ENCODE assay signal across 8 mouse cellular contexts in genomic region chr4:123071266-123071966, GRCm38 (mm10). TPM values are rescaled to one million over a fixed set of nuclear protein-coding genes. Genes with fewer than 3 reads are reported as not detected.
A peak's percentile ranks its signal among the peaks of the same experiment; 100 is the strongest.
DNase-seq lines count a peak whose midpoint lies in the region; ATAC-seq and TF ChIP-seq lines count a peak whose summit lies in the region.

No protein-coding gene starts in this region.

- no peaks in the 10 kb centered on the region for H3K27me3 ChIP-seq in kidney, adult 2 months (replicated peaks; ENCODE audit: control insufficient read depth, insufficient read depth, low read length)

- no peaks in the 10 kb centered on the region for H3K4me1 ChIP-seq in kidney, adult 2 months (ENCODE audit: control insufficient read depth, insufficient read depth, low read length)

- no peaks in the 10 kb centered on the region for H3K36me3 ChIP-seq in kidney, adult 2 months (ENCODE audit: control insufficient read depth, insufficient read depth, low read length)

- ATAC-seq in erythroblast, adult 5-6 weeks (replicated peaks; ENCODE audit: low FRiP score, poor library complexity, severe bottlenecking) = peak; percentile 89

- no peak for TF ChIP-seq POLR2A in kidney, adult 2 months (IDR thresholded peaks at IDR 0.05; ENCODE audit: low read depth, low read length)

- 16% methylated on average over 13 of the region's 13 CpGs for WGBS in kidney, adult 2 months

- peak; percentile 50 for TF ChIP-seq CTCF in gastrocnemius, adult 2 months (IDR thresholded peaks at IDR 0.05)
- peak; percentile 42 for TF ChIP-seq CTCF in kidney, adult 2 months (conservative IDR thresholded peaks at IDR 0.05; ENCODE audit: insufficient read depth, insufficient read length, low read depth, low read length)

- intact Hi-C loops in gastrocnemius, adult 2 months (cut with DNase I) = no loop called here

- H3K27ac ChIP-seq in gastrocnemius, adult 2 months = no peak overlapping the region
- H3K27ac ChIP-seq in kidney, adult 2 months (ENCODE audit: insufficient read depth, low read depth, low read length) = no peak overlapping the region

- DNase-seq in gastrocnemius, adult 2 months = peak; percentile 44
- no peak for DNase-seq in gastrocnemius, adult 18-20 months (ENCODE audit: low spot score)
- DNase-seq in MEL-GATA-1-ER (ENCODE audit: extremely low read depth, low read depth) = peak; percentile 86
- peak; percentile 37 for DNase-seq in kidney, adult 2 months
- DNase-seq in lung, postnatal 10 days = peak; percentile 69
- DNase-seq in retina, postnatal 7 days (ENCODE audit: low read depth, low spot score) = peak; percentile 11
- DNase-seq in yolk sac, embryonic 10.5 days (ENCODE audit: low spot score) = peak; percentile 38

- peak overlapping the region; percentile 34 for H3K4me3 ChIP-seq in gastrocnemius, adult 2 months
- H3K4me3 ChIP-seq in kidney, adult 2 months (ENCODE audit: insufficient read depth, low read depth, low read length) = peak overlapping the region; percentile 11; the same call in 1 of the 2 replicates

RNA-seq across cellular contexts. Expression of gene Bmp8b, which starts 33.5 kb away (rescaled TPM):
- not detected for total RNA-seq in gastrocnemius, adult 2 months (2021)
- total RNA-seq in gastrocnemius, adult 18-20 months (2021) = not detected
- 0.19 TPM in 1 of 2 replicates, not detected in the other for total RNA-seq in erythroblast, adult 5-6 weeks (2015; ENCODE audit: low replicate concordance)
- 0.28 TPM in 1 of 2 replicates, not detected in the other for total RNA-seq in erythroblast, adult 5-6 weeks (2017; ENCODE audit: low replicate concordance)
- 0.03 and 0.14 TPM in 2 replicates for polyA plus RNA-seq in kidney, adult 2 months (2012; rRNA removed)

RNA-seq across cellular contexts. Expression of gene Oxct2b, which starts 44.6 kb away (rescaled TPM):
- total RNA-seq in gastrocnemius, adult 2 months (2021) = not detected
- total RNA-seq in gastrocnemius, adult 18-20 months (2021) = not detected
- not detected in 2 replicates for total RNA-seq in erythroblast, adult 5-6 weeks (2015; ENCODE audit: low replicate concordance)
- total RNA-seq in erythroblast, adult 5-6 weeks (2017; ENCODE audit: low replicate concordance) = not detected in 2 replicates
- 0.11 TPM in 1 of 2 replicates, not detected in the other for polyA plus RNA-seq in kidney, adult 2 months (2012; rRNA removed)

RNA-seq across cellular contexts. Expression of gene Trit1, which starts 55.0 kb away (rescaled TPM):
- total RNA-seq in gastrocnemius, adult 2 months (2021) = 1 to 10 TPM; 6.0 to 7.2 TPM
- 1 to 10 TPM; 6.5 to 6.8 TPM for total RNA-seq in gastrocnemius, adult 18-20 months (2021)
- total RNA-seq in erythroblast, adult 5-6 weeks (2015; ENCODE audit: low replicate concordance) = 3.5 and 5.0 TPM in 2 replicates
- total RNA-seq in erythroblast, adult 5-6 weeks (2017; ENCODE audit: low replicate concordance) = 2.0 and 3.2 TPM in 2 replicates
- polyA plus RNA-seq in kidney, adult 2 months (2012; rRNA removed) = 4.7 and 5.1 TPM in 2 replicates
